Mouse (Mus musculus) testis, postnatal 14 days (tissue): ENCODE measurements at regions not wholly inside any gene's neighbourhood (a gene's known extent, or its start where the extent isn't known, plus 50 kb on each side); places are given as distances from the start of the nearest gene placed in this dataset.

Experiments
- DNase-seq: peaks from one replicate; pipeline ENCODE4 v3.0.0; 2021; ENCODE audit warnings: low spot score

GRCm38 (mm10) chr12:13164791-13165190 is 84.2 kb downstream of the Ddx1 start:
- no peak for DNase-seq

GRCm38 (mm10) chr12:13161051-13161450 is 88.0 kb downstream of the Ddx1 start:
- DNase-seq: no peak

GRCm38 (mm10) chr12:13159346-13160055 is 89.5 kb downstream of the Ddx1 start:
- no peak for DNase-seq

GRCm38 (mm10) chr12:13157666-13158381 is 91.2 kb downstream of the Ddx1 start:
- no peak for DNase-seq

GRCm38 (mm10) chr12:13157089-13157488 is 91.9 kb downstream of the Ddx1 start:
- DNase-seq: no peak

- no peak for DNase-seq
Observed at GRCm38 (mm10) chr12:13150751-13151150, 98.3 kb downstream of the Ddx1 start.

GRCm38 (mm10) chr12:13147251-13147650 is 101.8 kb downstream of the Ddx1 start:
- no peak for DNase-seq

- no peak for DNase-seq
Observed at GRCm38 (mm10) chr12:13145186-13146115, 103.6 kb downstream of the Ddx1 start.

- DNase-seq: no peak
Observed at GRCm38 (mm10) chr12:13144739-13145138, 104.3 kb downstream of the Ddx1 start.

- no peak for DNase-seq
Observed at GRCm38 (mm10) chr12:13140636-13141035, 108.4 kb downstream of the Ddx1 start.

GRCm38 (mm10) chr12:13139189-13139588 is 109.8 kb downstream of the Ddx1 start:
- DNase-seq: no peak

GRCm38 (mm10) chr12:13134168-13134567 is 114.8 kb downstream of the Ddx1 start:
- no peak for DNase-seq

GRCm38 (mm10) chr12:13129677-13130082 is 119.3 kb downstream of the Ddx1 start:
- DNase-seq: no peak

GRCm38 (mm10) chr12:13127407-13127806 is 121.6 kb downstream of the Ddx1 start:
- DNase-seq: no peak

GRCm38 (mm10) chr12:13125054-13125453 is 124.0 kb downstream of the Ddx1 start:
- no peak for DNase-seq

- DNase-seq: no peak
Observed at GRCm38 (mm10) chr12:13122282-13122681, 126.7 kb downstream of the Ddx1 start.

- DNase-seq: no peak
Observed at GRCm38 (mm10) chr12:13120581-13120980, 128.4 kb downstream of the Ddx1 start.

GRCm38 (mm10) chr12:13119653-13120052 is 129.4 kb downstream of the Ddx1 start:
- DNase-seq: no peak

- DNase-seq: no peak
Observed at GRCm38 (mm10) chr12:13118026-13118425, 131.0 kb downstream of the Ddx1 start.

- no peak for DNase-seq
Observed at GRCm38 (mm10) chr12:13114341-13114740, 134.7 kb downstream of the Ddx1 start.

GRCm38 (mm10) chr12:13106931-13107330 is 142.1 kb downstream of the Ddx1 start:
- DNase-seq: no peak
